Mouse (Mus musculus) brown adipose tissue, adult 24 weeks (tissue): ENCODE results near the gene Fam192a. TPM values are rescaled to one million over a fixed set of nuclear protein-coding genes. Genes with fewer than 3 reads are reported as not detected.

ENCODE experiments used
- H3K27ac ChIP-seq: fragments of 200-500 bp; replicated peaks from 2 replicates; pipeline ENCODE4 v1.5.1; 2012; ENCODE audit warnings: low read depth, mild to moderate bottlenecking, low read length
- H3K4me1 ChIP-seq: fragments of 200-500 bp; 2 replicates; pipeline ENCODE4 v1.6.1; 2012; ENCODE audit warnings: low read length, mixed read lengths; ENCODE audit not compliant: control insufficient read depth, insufficient read depth, insufficient read length
- H3K4me3 ChIP-seq: fragments of 200-500 bp; 2 replicates; pipeline ENCODE4 v1.5.1; 2012; ENCODE audit warnings: low read depth, mild to moderate bottlenecking, low read length, moderate library complexity; ENCODE audit not compliant: insufficient read depth
- polyA plus RNA-seq: library from polyadenylated mRNA; stranded (reverse); fragments of >200 nt; gene quantifications from 2 replicates; pipeline ENCODE4 v1.2.4, GENCODE M21; 2012; ENCODE audit not compliant: missing spikeins, insufficient read depth, insufficient read length

Gene Fam192a
- polyA plus RNA-seq, 1 experiment: 41.0 TPM

DNA sequence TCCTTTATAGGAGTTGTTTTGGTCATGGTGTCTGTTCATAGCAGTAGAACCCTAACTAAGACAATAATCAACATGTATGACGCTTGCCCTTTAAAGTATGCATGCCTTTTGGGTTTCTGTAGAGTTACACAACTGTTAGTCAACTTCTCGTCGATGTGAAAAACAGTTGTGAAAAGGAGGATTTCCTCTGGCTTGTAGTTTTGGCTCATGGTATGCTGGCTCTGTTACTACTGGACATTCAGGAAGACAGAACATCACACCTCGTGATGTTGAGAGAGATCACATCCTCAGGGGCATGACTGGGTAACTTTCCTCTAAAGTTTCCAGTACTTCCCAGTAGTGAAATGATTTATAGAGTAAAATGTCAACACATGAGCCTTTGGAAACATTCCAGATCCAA, 71.2 kb downstream of the Fam192a start:
- Histone ChIP-seq H3K4me1 (no peaks in the 10 kb centered on the region), H3K4me3 (no peak overlapping the region), H3K27ac (no peak overlapping the region)

DNA sequence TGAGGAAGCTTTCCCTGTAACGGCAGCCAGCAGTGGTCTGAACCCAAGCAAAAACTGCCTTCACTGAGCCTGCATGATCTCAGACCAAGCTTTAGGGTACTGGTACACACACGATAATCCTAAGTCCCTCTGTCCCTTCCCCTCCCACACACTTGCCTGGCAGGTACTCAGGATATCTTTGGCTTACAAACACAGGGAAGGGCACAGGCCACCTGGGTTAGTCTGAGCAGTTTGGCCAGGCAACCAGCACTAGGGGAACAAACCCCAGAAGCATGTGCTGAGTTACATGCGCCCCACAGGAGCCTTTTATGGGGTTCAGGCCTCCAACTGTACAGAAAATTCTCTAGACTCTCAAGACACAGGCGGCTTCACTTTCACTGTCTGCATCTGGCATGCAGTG, 71.9 kb downstream of the Fam192a start:
- Histone ChIP-seq H3K4me1 (no peaks in the 10 kb centered on the region), H3K27ac (no peak overlapping the region), H3K4me3 (no peak overlapping the region)

DNA sequence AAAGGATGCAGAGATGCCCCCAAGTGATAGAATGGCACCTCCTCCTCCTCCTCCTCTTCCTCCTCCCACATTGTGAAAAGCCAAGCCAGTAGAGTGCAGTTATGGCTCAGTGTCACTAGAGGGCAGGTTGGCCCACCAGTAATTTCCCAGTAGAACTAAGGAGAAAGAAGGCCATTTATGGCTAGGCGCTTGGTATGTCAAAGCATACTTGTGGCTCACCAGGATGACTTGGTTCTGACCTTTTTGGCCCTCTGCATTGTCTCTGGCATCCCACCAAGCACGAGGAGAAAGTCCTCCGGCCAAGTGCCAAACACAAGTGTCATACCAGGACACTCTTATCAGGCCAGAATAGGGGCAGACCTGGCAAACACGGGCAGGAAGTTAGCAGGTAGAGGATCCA, 73.6 kb downstream of the Fam192a start:
- Histone ChIP-seq H3K4me1 (no peaks in the 10 kb centered on the region), H3K4me3 (no peak overlapping the region), H3K27ac (no peak overlapping the region)

DNA sequence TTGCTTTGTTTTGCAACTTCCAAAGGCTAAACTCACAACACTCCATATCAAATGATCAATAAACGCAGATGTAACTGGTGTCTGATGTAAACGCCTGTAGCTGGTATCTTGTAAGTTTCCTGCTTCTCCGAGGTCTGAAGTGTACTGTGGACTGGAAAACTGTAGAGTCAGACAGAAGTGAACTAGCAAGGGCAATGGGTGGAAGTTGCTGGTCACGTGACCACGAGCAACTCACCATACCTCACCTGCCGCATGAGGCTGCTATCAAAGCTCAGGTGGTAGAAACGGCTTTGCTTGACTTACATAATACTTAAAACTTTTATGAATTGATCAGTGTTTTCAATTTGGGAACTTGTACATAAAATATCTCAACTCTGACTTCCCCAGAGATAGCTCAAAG, 74.6 kb downstream of the Fam192a start:
- Histone ChIP-seq H3K4me3 (no peak overlapping the region), H3K27ac (no peak overlapping the region), H3K4me1 (no peaks in the 10 kb centered on the region)

DNA sequence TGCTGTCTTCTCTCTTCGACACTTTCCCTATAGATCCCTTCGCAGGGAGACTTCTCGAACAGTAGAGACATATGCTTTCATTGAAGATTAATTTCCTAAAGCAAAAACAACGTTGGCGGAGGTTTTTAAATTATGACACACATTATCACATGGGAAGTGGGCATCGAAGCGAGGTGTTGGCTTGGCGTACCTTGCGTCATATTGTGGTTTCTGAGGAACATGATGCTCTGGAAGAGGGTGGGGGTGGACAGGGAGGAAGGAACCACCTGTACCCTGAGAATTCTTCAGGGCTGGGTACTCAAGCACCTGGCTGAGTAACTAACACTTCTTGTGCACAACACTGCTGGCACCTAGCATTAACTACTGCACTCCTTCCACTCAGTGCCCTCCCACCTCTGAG, 77.2 kb downstream of the Fam192a start:
- no peak overlapping the region for H3K27ac ChIP-seq
- no peak overlapping the region for H3K4me3 ChIP-seq
- no peaks in the 10 kb centered on the region for H3K4me1 ChIP-seq

Other genes with a start within 250 kb of the Fam192a start
- 54.7 and 91.5 TPM in 2 replicates for gene Herpud1, start 215.6 kb downstream of the Fam192a start, polyA plus RNA-seq
- 5.0 and 7.6 TPM in 2 replicates for gene Nlrc5, start 167.6 kb downstream of the Fam192a start, polyA plus RNA-seq
- 4.9 and 6.0 TPM in 2 replicates for gene Cpne2, start 69.0 kb downstream of the Fam192a start, polyA plus RNA-seq
- gene Rspry1, start 60 bp downstream of the Fam192a start, polyA plus RNA-seq: 13.9 and 15.6 TPM in 2 replicates
- gene Arl2bp, start 64.6 kb upstream of the Fam192a start, polyA plus RNA-seq: 36.3 and 47.8 TPM in 2 replicates
- 1.6 and 1.9 TPM in 2 replicates for gene Pllp, start 94.3 kb upstream of the Fam192a start, polyA plus RNA-seq
- not detected in 2 replicates for gene Ccl22, start 143.6 kb upstream of the Fam192a start, polyA plus RNA-seq
- gene Cx3cl1, start 170.0 kb upstream of the Fam192a start, polyA plus RNA-seq: 1.7 and 2.2 TPM in 2 replicates
- gene Ccl17, start 208.5 kb upstream of the Fam192a start, polyA plus RNA-seq: not detected in 2 replicates
- gene Coq9, start 236.3 kb upstream of the Fam192a start, polyA plus RNA-seq: 313 and 387 TPM in 2 replicates
- gene Ciapin1, start 236.4 kb upstream of the Fam192a start, polyA plus RNA-seq: 61.4 and 80.8 TPM in 2 replicates